Comparison of ENCODE assay signal across 11 mouse cellular contexts in genomic region chr1:90412511-90413045, GRCm38 (mm10).
A peak's percentile ranks its signal among the peaks of the same experiment; 100 is the strongest.
DNase-seq lines count a peak whose midpoint lies in the region; ATAC-seq and TF ChIP-seq lines count a peak whose summit lies in the region.
"Had no signal": no experiment of that assay in that cellular context is flagged by ENCODE, and none has a peak within 500 bp of the region (broad histone marks: within the 10 kb centered on the region; RNA-seq: fewer than 3 reads in every experiment).

No protein-coding gene starts in this region.

- intact Hi-C loops in heart, postnatal 36 days (cut with DNase I) = loop anchor here (5.0 kb wide), 1 partner anchor 80 kb away; no protein-coding TSS in a partner anchor
- intact Hi-C loops in gastrocnemius, postnatal 14 days (cut with DNase I; ENCODE audit: low total_unique reads) = no loop called here

- H3K27me3 ChIP-seq in embryonic facial prominence, embryonic 12.5 days = no peaks in the 10 kb centered on the region
- no peaks in the 10 kb centered on the region for H3K27me3 ChIP-seq in lung, embryonic 15.5 days
- no peaks in the 10 kb centered on the region for H3K27me3 ChIP-seq in liver, postnatal 0 days (ENCODE audit: insufficient read depth, low read length)
- H3K27me3 ChIP-seq: hindbrain, embryonic 12.5 days had no signal

- WGBS in embryonic facial prominence, embryonic 12.5 days = 45% methylated on average over 9 of the region's 9 CpGs
- WGBS in lung, embryonic 15.5 days = 48% methylated on average over 9 of the region's 9 CpGs
- 58% methylated on average over 9 of the region's 9 CpGs for WGBS in liver, postnatal 0 days (ENCODE audit: insufficient replicate concordance)

- H3K4me3 ChIP-seq in embryonic facial prominence, embryonic 12.5 days = no peak overlapping the region
- H3K4me3 ChIP-seq in lung, embryonic 15.5 days = no peak overlapping the region
- H3K4me3 ChIP-seq in liver, postnatal 0 days (ENCODE audit: low read depth, low read length) = no peak overlapping the region
- H3K4me3 ChIP-seq: hindbrain, embryonic 12.5 days; left cerebral cortex, adult 2 months had no signal

- H3K4me2 ChIP-seq in embryonic facial prominence, embryonic 12.5 days (replicated peaks) = no peak overlapping the region
- H3K4me2 ChIP-seq in lung, embryonic 15.5 days = no peak overlapping the region
- no peak overlapping the region for H3K4me2 ChIP-seq in liver, postnatal 0 days (ENCODE audit: low read depth, low read length)
- H3K4me2 ChIP-seq: hindbrain, embryonic 12.5 days had no signal

- TF ChIP-seq EP300 in liver, postnatal 0 days (IDR thresholded peaks at IDR 0.05; ENCODE audit: low read depth) = no peak

- peaks cover 11% of the 10 kb centered on the region; the same call in 1 of the 2 replicates for H3K4me1 ChIP-seq in embryonic facial prominence, embryonic 12.5 days
- H3K4me1 ChIP-seq in lung, embryonic 15.5 days = peaks cover 16% of the 10 kb centered on the region
- no peaks in the 10 kb centered on the region for H3K4me1 ChIP-seq in liver, postnatal 0 days (ENCODE audit: insufficient read depth)

- H3K9ac ChIP-seq in embryonic facial prominence, embryonic 12.5 days = no peak overlapping the region
- H3K9ac ChIP-seq in lung, embryonic 15.5 days = no peak overlapping the region
- H3K9ac ChIP-seq in liver, postnatal 0 days (replicated peaks) = no peak overlapping the region
- H3K9ac ChIP-seq: hindbrain, embryonic 12.5 days had no signal

- DNase-seq in adrenal gland, adult 2 months = peak; percentile 26
- no peak for DNase-seq in adrenal gland, adult 18-20 months (ENCODE audit: low spot score in 2 of 2)
- peak; percentile 19 to 22 for DNase-seq in heart, postnatal 36 days
- DNase-seq in gastrocnemius, postnatal 14 days = no peak
- DNase-seq in liver, postnatal 0 days = no peak

- ATAC-seq in embryonic facial prominence, embryonic 12.5 days (ENCODE audit: insufficient number of reproducible peaks, insufficient read depth, low FRiP score, low TSS enrichment) = peak; percentile 61; the same call in 1 of the 2 replicates
- no peak for ATAC-seq in lung, embryonic 15.5 days (ENCODE audit: borderline replicate concordance, extremely low read depth, low FRiP score, low TSS enrichment)
- no peak for ATAC-seq in liver, postnatal 0 days
- no peak for ATAC-seq in activated CD4-positive, CD25-positive, alpha-beta regulatory T cell, adult 4 months

- H3K36me3 ChIP-seq in embryonic facial prominence, embryonic 12.5 days = no peaks in the 10 kb centered on the region
- H3K36me3 ChIP-seq in lung, embryonic 15.5 days = no peaks in the 10 kb centered on the region
- H3K36me3 ChIP-seq in liver, postnatal 0 days (replicated peaks; ENCODE audit: insufficient read depth, low read length) = no peaks in the 10 kb centered on the region
- H3K36me3 ChIP-seq: hindbrain, embryonic 12.5 days had no signal

- no peak overlapping the region for H3K27ac ChIP-seq in embryonic facial prominence, embryonic 12.5 days
- peak overlapping the region; percentile 30; the same call in 1 of the 2 replicates for H3K27ac ChIP-seq in lung, embryonic 15.5 days
- no peak overlapping the region for H3K27ac ChIP-seq in liver, postnatal 0 days (ENCODE audit: low read depth)
- H3K27ac ChIP-seq: hindbrain, embryonic 12.5 days; left cerebral cortex, adult 2 months; macrophage had no signal

- TF ChIP-seq CTCF in liver, postnatal 0 days (IDR thresholded peaks at IDR 0.05; ENCODE audit: low read depth) = no peak

- no peaks in the 10 kb centered on the region for H3K9me3 ChIP-seq in embryonic facial prominence, embryonic 12.5 days
- H3K9me3 ChIP-seq in lung, embryonic 15.5 days = no peaks in the 10 kb centered on the region
- H3K9me3 ChIP-seq in liver, postnatal 0 days (ENCODE audit: low read length) = no peaks in the 10 kb centered on the region

Comparison
In these comparisons a context has a peak if more than half of its experiments do, and no peak if none do; other contexts are left out.
1. DNase-seq: peak in adrenal gland, adult 2 months (single experiment) and heart, postnatal 36 days (2 of 2); none in adrenal gland, adult 18-20 months (0 of 2), gastrocnemius, postnatal 14 days (single experiment) and liver, postnatal 0 days (single experiment).